Mouse (Mus musculus) forebrain, embryonic 16.5 days (tissue): ENCODE measurements around the gene Dgkg. TPM values are rescaled to one million over a fixed set of nuclear protein-coding genes. Genes with fewer than 3 reads are reported as not detected.

Experiments used
- ATAC-seq: fragments of 200-750 bp; cut with Nextera tagmentation; 2 replicates; pipeline ENCODE4 v1.8.0; 2017; ENCODE audit warnings: mild to moderate bottlenecking, moderate library complexity
- H3K27ac ChIP-seq: fragments of 300-500 bp; sonication (generic); 2 replicates; pipeline ENCODE4 v1.5.1; 2014; ENCODE audit warnings: low read length, control low read depth
- H3K27me3 ChIP-seq: fragments of 300-500 bp; sonication (generic); replicated peaks from 2 replicates; pipeline ENCODE4 v1.6.1; 2014; ENCODE audit warnings: low read length; ENCODE audit not compliant: control insufficient read depth, insufficient read depth
- H3K36me3 ChIP-seq: fragments of 300-500 bp; sonication (generic); 2 replicates; pipeline ENCODE4 v1.6.1; 2014; ENCODE audit not compliant: control insufficient read depth, insufficient read depth
- H3K4me1 ChIP-seq: fragments of 300-500 bp; sonication (generic); replicated peaks from 2 replicates; pipeline ENCODE4 v1.6.1; 2014; ENCODE audit warnings: low read length; ENCODE audit not compliant: control insufficient read depth, insufficient read depth
- H3K4me2 ChIP-seq: fragments of 300-500 bp; sonication (generic); 2 replicates; pipeline ENCODE4 v1.6.1; 2014; ENCODE audit warnings: mild to moderate bottlenecking, low read length, control low read depth
- H3K4me3 ChIP-seq: fragments of 300-500 bp; sonication (generic); replicated peaks from 2 replicates; pipeline ENCODE4 v1.5.1; 2014; ENCODE audit warnings: mild to moderate bottlenecking, low read length, control low read depth
- H3K9ac ChIP-seq: fragments of 300-500 bp; sonication (generic); replicated peaks from 2 replicates; pipeline ENCODE4 v1.6.1; 2014; ENCODE audit warnings: low read depth, low read length, control low read depth
- H3K9me3 ChIP-seq: fragments of 300-500 bp; sonication (generic); 2 replicates; pipeline ENCODE4 v1.6.1; 2016; ENCODE audit warnings: low read length; ENCODE audit not compliant: control insufficient read depth
- WGBS: fragments of 180-500 bp; shearing (Covaris S2); extraction: QIAGEN DNeasy Blood & Tissue Kit; methylation state at CpG from one replicate; pipeline ENCODE4 v1.1.7; 2014; 5-methylcytosine and 5-hydroxymethylcytosine counted together
- polyA plus RNA-seq: library from polyadenylated mRNA; unstranded; fragments of >200 nt; fragmentation: Nextera tagmentation; extraction: Ambion mirVana; gene quantifications from 2 replicates; pipeline ENCODE4 v1.2.1, GENCODE M21; 2015

The Dgkg gene
- polyA plus RNA-seq, 1 experiment from 2014 or later, result 6.6 TPM

DNA sequence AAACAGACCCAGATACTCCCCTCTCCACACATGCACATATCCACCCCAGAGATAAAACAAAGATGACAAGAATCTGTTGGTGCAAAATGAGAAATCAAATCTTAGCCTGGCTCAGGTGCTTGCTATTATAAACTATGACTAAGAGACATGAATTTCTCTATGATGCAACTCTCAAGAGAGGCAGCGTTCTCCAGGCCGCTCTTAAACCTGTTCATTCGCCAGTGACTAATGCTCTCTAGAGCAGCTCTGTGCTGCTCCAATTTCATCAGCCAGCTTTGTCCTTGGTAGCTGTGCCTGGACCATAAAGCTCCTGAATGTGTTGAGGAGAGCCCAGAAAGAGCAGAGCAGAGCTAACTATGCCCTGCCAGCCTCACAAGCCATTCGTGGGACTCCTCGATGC, 222.5 kb downstream of the Dgkg start:
- Histone ChIP-seq H3K4me3 (no peak overlapping the region), H3K4me1 (peaks cover 41% of the 10 kb centered on the region), H3K27me3 (peaks cover 10% of the 10 kb centered on the region), H3K4me2 (peak overlapping the region; percentile 32; the same call in 1 of the 2 replicates), H3K9me3 (no peaks in the 10 kb centered on the region), H3K9ac (no peak overlapping the region; the same call in 1 of the 2 replicates), H3K27ac (no peak overlapping the region), H3K36me3 (no peaks in the 10 kb centered on the region)
- 44% methylated on average over 5 of the region's 5 CpGs for WGBS
- ATAC-seq, result no peak

DNA sequence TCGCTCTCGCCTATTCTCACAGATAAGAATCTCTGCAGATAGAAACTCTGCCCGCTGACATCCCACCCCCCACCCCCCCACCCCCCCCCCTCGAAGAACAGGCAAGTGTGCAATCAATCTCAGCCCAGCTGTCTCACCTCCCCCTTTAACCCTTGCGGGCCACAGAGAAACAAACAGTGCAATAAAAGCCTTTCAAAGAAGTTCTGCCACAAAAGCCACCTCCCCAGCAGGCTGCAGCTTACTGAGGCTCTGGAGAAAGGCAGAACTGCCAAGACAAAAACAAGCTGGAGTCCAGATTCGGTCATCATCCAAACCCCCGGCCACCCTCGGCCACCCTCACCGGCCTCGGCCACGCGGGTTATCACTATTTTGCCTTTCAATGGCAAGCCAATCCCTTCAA, 223.1 kb downstream of the Dgkg start:
- Histone ChIP-seq H3K4me3 (no peak overlapping the region), H3K27ac (no peak overlapping the region), H3K36me3 (no peaks in the 10 kb centered on the region), H3K4me2 (peak overlapping the region; percentile 32), H3K4me1 (peaks cover 44% of the 10 kb centered on the region), H3K9me3 (no peaks in the 10 kb centered on the region), H3K27me3 (peaks cover 10% of the 10 kb centered on the region), H3K9ac (no peak overlapping the region; the same call in 1 of the 2 replicates)
- no peak for ATAC-seq
- 6% methylated on average over 12 of the region's 12 CpGs for WGBS

DNA sequence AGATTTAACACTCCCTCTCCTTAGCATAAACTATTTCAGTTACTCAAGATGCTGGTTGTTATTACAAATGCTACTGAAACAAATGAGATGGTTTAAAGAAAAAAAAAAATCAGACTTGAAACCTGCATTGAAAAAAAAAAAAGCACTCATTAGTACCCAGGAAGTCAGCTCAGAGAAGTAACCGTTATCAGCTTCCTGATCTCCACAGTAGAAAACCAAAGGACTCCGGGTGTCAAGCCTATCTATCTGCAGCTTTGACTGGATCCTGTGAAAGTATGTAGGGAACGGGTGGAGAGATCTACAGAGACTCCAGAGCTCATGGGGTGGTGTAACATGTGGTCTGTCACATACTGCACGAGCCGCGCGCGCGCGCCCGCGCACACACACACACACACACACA, 225.2 kb downstream of the Dgkg start:
- no peak for ATAC-seq
- no peaks in the 10 kb centered on the region for H3K9me3 ChIP-seq
- no peak overlapping the region for H3K27ac ChIP-seq
- H3K4me2 ChIP-seq, result no peak overlapping the region
- no peaks in the 10 kb centered on the region for H3K36me3 ChIP-seq
- no peak overlapping the region for H3K4me3 ChIP-seq
- no peak overlapping the region for H3K9ac ChIP-seq
- H3K27me3 ChIP-seq, result peaks cover 10% of the 10 kb centered on the region
- WGBS, result 90% methylated on average over 12 of the region's 12 CpGs
- peaks cover 51% of the 10 kb centered on the region for H3K4me1 ChIP-seq

DNA sequence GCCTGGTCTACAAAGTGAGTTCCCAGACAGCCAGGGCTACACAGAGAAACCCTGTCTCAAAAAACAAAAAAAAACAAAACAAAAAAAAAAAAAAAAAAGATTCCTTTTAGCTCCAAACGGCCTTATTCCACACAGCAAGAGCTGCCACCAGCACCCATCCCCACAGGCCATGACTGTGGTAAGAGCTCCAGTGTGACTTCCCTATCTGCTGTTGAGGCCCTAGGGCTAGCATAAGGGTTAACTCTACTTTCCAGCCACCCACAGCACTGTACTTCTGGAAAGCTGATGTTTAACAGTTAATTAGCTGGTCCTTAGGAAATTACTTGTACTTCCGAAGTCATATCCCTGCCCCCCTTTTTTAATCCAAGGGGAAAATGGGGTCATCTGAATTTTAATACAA, 225.7 kb downstream of the Dgkg start:
- Histone ChIP-seq H3K9ac (no peak overlapping the region), H3K36me3 (no peaks in the 10 kb centered on the region), H3K9me3 (no peaks in the 10 kb centered on the region), H3K4me1 (peaks cover 51% of the 10 kb centered on the region), H3K27ac (no peak overlapping the region), H3K4me2 (no peak overlapping the region), H3K27me3 (peaks cover 9% of the 10 kb centered on the region; the same call in 1 of the 2 replicates), H3K4me3 (no peak overlapping the region)
- WGBS, result 65% methylated on average over 2 of the region's 2 CpGs
- ATAC-seq, result no peak

DNA sequence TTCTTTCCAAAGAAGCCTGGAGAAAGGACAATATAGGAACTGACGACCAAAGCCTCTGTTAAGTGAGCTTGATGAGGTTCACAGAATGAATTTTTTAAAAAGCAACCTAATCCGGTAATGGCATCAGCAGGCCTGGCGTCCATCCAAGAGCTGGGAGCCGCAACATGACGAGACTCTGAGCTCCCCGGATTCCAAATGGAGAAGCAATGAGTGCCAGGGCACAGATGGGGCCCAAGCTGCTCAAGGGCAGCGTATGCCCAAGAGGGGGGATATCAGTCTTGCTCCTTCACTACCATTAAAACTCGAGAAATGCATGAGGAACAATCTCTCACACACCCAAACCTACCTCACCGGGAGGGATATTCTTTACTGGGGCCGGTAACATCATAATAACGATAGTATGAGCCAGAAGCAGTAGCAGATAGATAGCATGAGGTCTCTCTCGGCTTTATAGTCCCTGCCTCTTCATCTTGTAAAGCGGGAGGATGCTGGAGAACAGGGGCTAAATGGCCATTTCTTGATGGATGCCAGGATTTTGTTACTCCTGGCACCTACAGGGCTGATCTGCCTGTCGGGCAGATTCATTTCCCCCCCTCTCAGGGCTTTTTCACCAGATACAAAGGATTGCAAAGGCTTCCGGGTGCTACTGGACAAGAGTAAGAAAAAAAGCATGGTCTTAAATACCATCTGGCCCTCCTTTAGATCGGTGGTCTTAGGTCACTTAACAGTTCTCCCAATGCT, 226.6 kb downstream of the Dgkg start:
- ATAC-seq, result peak; percentile 59
- H3K4me2 ChIP-seq, result peak overlapping the region; percentile 32
- WGBS, result 26% methylated on average over 16 of the region's 16 CpGs

DNA sequence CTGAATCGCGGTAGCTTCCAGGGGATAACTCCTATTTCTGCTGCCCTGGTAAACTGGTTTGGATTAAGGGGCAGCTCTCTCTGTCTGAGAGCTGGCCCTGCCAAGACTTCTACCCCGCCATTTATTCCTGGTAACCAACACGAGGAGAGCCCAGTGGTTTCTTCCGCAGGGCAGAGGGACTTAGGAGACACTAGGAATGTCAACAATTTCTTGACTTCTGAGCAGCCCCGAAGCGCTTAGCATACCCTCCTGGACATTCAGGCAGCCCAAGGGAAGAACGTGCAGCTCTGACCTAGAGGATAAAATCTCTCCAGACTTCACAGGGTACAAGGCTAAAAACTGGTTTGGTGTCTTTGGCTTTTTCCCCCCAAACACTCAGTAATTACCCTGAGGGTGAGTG, 227.6 kb downstream of the Dgkg start:
- Histone ChIP-seq H3K36me3 (no peaks in the 10 kb centered on the region), H3K4me2 (peak overlapping the region; percentile 41), H3K4me1 (peaks cover 44% of the 10 kb centered on the region), H3K27me3 (0 out of 2 replicates have a peak, but pooled peaks cover 4% of the 10 kb centered on the region), H3K9me3 (no peaks in the 10 kb centered on the region), H3K4me3 (peak overlapping the region; percentile 12; the same call in 1 of the 2 replicates), H3K9ac (no peak overlapping the region), H3K27ac (peak overlapping the region; percentile 70)
- 2% methylated on average over 8 of the region's 8 CpGs for WGBS
- no peak; the same call in 1 of the 2 replicates for ATAC-seq

More for the DNA sequence above, 226.6 kb downstream of the Dgkg start:
- Histone ChIP-seq H3K27ac (peak overlapping the region; percentile 70), H3K9ac (peak overlapping the region; percentile 7), H3K27me3 (0 out of 2 replicates have a peak, but pooled peaks cover 4% of the 10 kb centered on the region), H3K36me3 (no peaks in the 10 kb centered on the region), H3K4me3 (no peak overlapping the region), H3K9me3 (no peaks in the 10 kb centered on the region), H3K4me1 (peaks cover 51% of the 10 kb centered on the region)

DNA sequence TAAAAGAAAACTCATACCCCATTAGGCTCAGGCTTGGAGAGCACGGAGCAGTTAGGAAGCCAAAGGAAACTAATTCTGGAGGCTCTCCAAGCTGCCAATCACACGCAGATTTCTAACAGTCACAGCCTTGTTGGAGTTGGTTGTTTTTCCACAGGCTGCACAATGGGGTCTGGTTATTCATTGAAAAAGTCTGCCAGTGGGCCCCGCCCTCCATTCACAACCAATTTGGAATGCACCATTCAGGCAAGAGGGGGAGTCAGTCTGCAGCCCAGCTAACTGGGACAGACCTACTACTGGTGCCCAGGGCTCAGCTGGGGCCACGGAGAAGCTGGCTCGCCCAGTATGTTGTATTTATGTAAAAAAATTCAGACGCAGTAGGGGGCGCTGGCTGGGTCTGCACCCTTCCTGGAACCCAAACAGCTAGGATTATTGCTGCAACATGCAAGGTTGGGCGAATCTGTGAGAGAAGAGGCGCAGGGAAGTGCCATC, 228.1 kb downstream of the Dgkg start:
- Histone ChIP-seq H3K9me3 (no peaks in the 10 kb centered on the region), H3K27ac (peak overlapping the region; percentile 70), H3K9ac (no peak overlapping the region), H3K4me1 (peaks cover 39% of the 10 kb centered on the region), H3K36me3 (no peaks in the 10 kb centered on the region), H3K27me3 (0 out of 2 replicates have a peak, but pooled peaks cover 4% of the 10 kb centered on the region), H3K4me2 (peak overlapping the region; percentile 41), H3K4me3 (peak overlapping the region; percentile 12; the same call in 1 of the 2 replicates)
- 2% methylated on average over 9 of the region's 9 CpGs for WGBS
- peak; percentile 95 for ATAC-seq

DNA sequence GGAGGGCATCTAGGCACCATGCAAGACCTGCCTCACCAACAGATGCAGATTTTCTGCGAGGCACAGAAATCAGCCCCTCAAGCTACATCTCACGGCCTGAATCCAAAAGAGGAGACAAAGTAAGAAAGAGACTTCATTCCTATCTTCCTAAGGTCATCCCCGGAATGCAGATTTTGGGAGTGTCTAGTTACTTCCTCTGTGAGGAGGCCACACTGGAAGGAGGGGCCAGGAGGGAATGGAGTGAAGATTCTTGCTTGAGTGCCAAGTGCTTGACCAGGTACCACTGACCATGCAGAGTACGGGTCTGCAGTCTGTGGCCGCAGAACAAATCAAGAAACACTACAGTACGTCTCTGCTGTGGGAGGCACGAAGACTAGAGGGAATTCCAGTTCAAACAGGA, 230.2 kb downstream of the Dgkg start:
- WGBS, result 72% methylated on average over 7 of the region's 7 CpGs
- no peak overlapping the region for H3K4me3 ChIP-seq
- H3K4me2 ChIP-seq, result no peak overlapping the region
- no peak overlapping the region for H3K9ac ChIP-seq
- H3K27me3 ChIP-seq, result 0 out of 2 replicates have a peak, but pooled peaks cover 4% of the 10 kb centered on the region
- no peaks in the 10 kb centered on the region for H3K9me3 ChIP-seq
- peaks cover 34% of the 10 kb centered on the region for H3K4me1 ChIP-seq
- no peaks in the 10 kb centered on the region for H3K36me3 ChIP-seq
- H3K27ac ChIP-seq, result no peak overlapping the region
- no peak for ATAC-seq

DNA sequence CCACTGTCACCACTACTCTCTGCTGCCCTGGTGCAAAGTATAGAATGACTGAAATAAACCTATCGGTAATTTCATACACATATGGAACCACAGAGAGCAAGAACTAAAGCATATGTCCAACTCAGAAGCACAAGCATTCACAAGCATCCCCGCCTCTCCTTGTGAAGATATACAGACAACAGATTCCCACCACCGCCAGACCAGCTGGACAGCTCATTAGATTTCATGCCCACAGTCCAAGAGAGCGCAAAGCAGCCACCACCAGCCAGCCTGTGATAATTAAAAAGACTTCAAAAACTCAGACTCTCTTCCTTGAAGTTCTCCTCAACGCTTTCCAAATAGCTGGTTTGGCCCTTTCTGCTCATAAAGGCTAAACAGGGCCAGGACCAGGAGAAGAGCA, 234.8 kb downstream of the Dgkg start:
- H3K4me1 ChIP-seq, result no peaks in the 10 kb centered on the region
- no peak overlapping the region for H3K4me2 ChIP-seq
- H3K27me3 ChIP-seq, result 0 out of 2 replicates have a peak, but pooled peaks cover 4% of the 10 kb centered on the region
- ATAC-seq, result no peak
- no peaks in the 10 kb centered on the region for H3K36me3 ChIP-seq
- no peak overlapping the region for H3K9ac ChIP-seq
- no peak overlapping the region for H3K27ac ChIP-seq
- no peak overlapping the region for H3K4me3 ChIP-seq
- H3K9me3 ChIP-seq, result no peaks in the 10 kb centered on the region
- WGBS, result 64% methylated on average over 5 of the region's 5 CpGs
